Mouse (Mus musculus) megakaryocyte, embryonic 14.5 days (primary cell): ENCODE measurements around the gene Rab11b. TPM values are rescaled to one million over a fixed set of nuclear protein-coding genes. Genes with fewer than 3 reads are reported as not detected.
"Not testable (repeated sequence)": the region's sequence is repeated elsewhere in the genome, so short reads cannot be mapped to it uniquely, and the experiment has no call there.

ENCODE experiments used
- H3K27me3 ChIP-seq: replicated peaks from 2 replicates; pipeline ENCODE3; 2012; ENCODE audit warnings: inconsistent platforms
- H3K36me3 ChIP-seq: replicated peaks from 2 replicates; pipeline ENCODE3; 2012; ENCODE audit warnings: low read length, inconsistent platforms, mixed read lengths
- H3K4me1 ChIP-seq: 2 replicates; pipeline ENCODE4 v1.6.1; 2012; ENCODE audit warnings: inconsistent platforms
- H3K4me3 ChIP-seq: replicated peaks from 2 replicates; pipeline ENCODE3; 2012; ENCODE audit warnings: moderate library complexity, mild to moderate bottlenecking, inconsistent platforms
- H3K9me3 ChIP-seq: 2 replicates; pipeline ENCODE4 v1.6.1; 2012; ENCODE audit warnings: inconsistent platforms
- FLI1 ChIP-seq: IDR thresholded peaks from 2 replicates; pipeline ENCODE4 v1.6.1; 2012; ENCODE audit warnings: low read length, inconsistent platforms, mixed read lengths
- GATA1 ChIP-seq: IDR thresholded peaks from 3 replicates; pipeline ENCODE4 v1.6.1; 2012; ENCODE audit warnings: mixed read lengths, low read length, inconsistent platforms, borderline replicate concordance
- polyA plus RNA-seq: library from polyadenylated mRNA; stranded (reverse); fragments of >175 nt; gene quantifications from 2 replicates; pipeline ENCODE4 v1.2.3, GENCODE M21; 2012; ENCODE audit warnings: low replicate concordance; ENCODE audit not compliant: insufficient read depth

The Rab11b gene
- polyA plus RNA-seq, 1 experiment: 140 TPM

GRCm38 (mm10) chr17:33749451-33749850 lies 10.9 kb downstream of the Rab11b start:
- H3K9me3 ChIP-seq: no peaks in the 10 kb centered on the region
- H3K4me1 ChIP-seq: peaks cover 58% of the 10 kb centered on the region
- no peak overlapping the region for H3K4me3 ChIP-seq
- TF ChIP-seq GATA1 (no peak), FLI1 (no peak)
- no peaks in the 10 kb centered on the region for H3K27me3 ChIP-seq
- H3K36me3 ChIP-seq: peaks cover 85% of the 10 kb centered on the region

- Histone ChIP-seq H3K4me3 (no peak overlapping the region), H3K9me3 (no peaks in the 10 kb centered on the region; the same call in 1 of the 2 replicates), H3K27me3 (no peaks in the 10 kb centered on the region), H3K36me3 (peaks cover 57% of the 10 kb centered on the region), H3K4me1 (peaks cover 25% of the 10 kb centered on the region)
- no peak for TF ChIP-seq FLI1
- no peak for TF ChIP-seq GATA1
Measured at GRCm38 (mm10) chr17:33746011-33746410, 14.3 kb downstream of the Rab11b start.

- no peak overlapping the region for H3K4me3 ChIP-seq
- no peak for TF ChIP-seq FLI1
- no peak for TF ChIP-seq GATA1
- no peaks in the 10 kb centered on the region for H3K27me3 ChIP-seq
- no peaks in the 10 kb centered on the region; the same call in 1 of the 2 replicates for H3K9me3 ChIP-seq
- peaks cover 13% of the 10 kb centered on the region for H3K4me1 ChIP-seq
- peaks cover 45% of the 10 kb centered on the region for H3K36me3 ChIP-seq
Measured at GRCm38 (mm10) chr17:33744686-33745384, 15.5 kb downstream of the Rab11b start.

GRCm38 (mm10) chr17:33742420-33742819 lies 17.9 kb downstream of the Rab11b start:
- TF ChIP-seq FLI1 (no peak), GATA1 (no peak)
- H3K36me3 ChIP-seq: peaks cover 21% of the 10 kb centered on the region

GRCm38 (mm10) chr17:33733526-33733925 lies 26.8 kb downstream of the Rab11b start:
- not testable (repeated sequence) for H3K4me3 ChIP-seq, H3K4me1 ChIP-seq, H3K36me3 ChIP-seq, H3K9me3 ChIP-seq, H3K27me3 ChIP-seq

More at GRCm38 (mm10) chr17:33742420-33742819, 17.9 kb downstream of the Rab11b start:
- Histone ChIP-seq H3K9me3 (no peaks in the 10 kb centered on the region; the same call in 1 of the 2 replicates), H3K4me3 (no peak overlapping the region), H3K27me3 (no peaks in the 10 kb centered on the region), H3K4me1 (peaks cover 6% of the 10 kb centered on the region)

GRCm38 (mm10) chr17:33732556-33733083 lies 27.7 kb downstream of the Rab11b start:
- not testable (repeated sequence) for H3K27me3 ChIP-seq, H3K4me1 ChIP-seq, H3K4me3 ChIP-seq, H3K36me3 ChIP-seq, H3K9me3 ChIP-seq

- peaks cover 8% of the 10 kb centered on the region for H3K4me1 ChIP-seq
- TF ChIP-seq FLI1: no peak
- TF ChIP-seq GATA1: no peak
Measured at GRCm38 (mm10) chr17:33729215-33729614, 31.1 kb downstream of the Rab11b start.

GRCm38 (mm10) chr17:33728396-33728795 lies 31.9 kb downstream of the Rab11b start:
- no peak overlapping the region for H3K4me3 ChIP-seq
- H3K36me3 ChIP-seq: no peaks in the 10 kb centered on the region
- peaks cover 4% of the 10 kb centered on the region for H3K27me3 ChIP-seq
- H3K4me1 ChIP-seq: peaks cover 8% of the 10 kb centered on the region
- TF ChIP-seq GATA1 (no peak), FLI1 (no peak)
- peaks cover 5% of the 10 kb centered on the region for H3K9me3 ChIP-seq

More at GRCm38 (mm10) chr17:33729215-33729614, 31.1 kb downstream of the Rab11b start:
- Histone ChIP-seq H3K9me3 (peaks cover 5% of the 10 kb centered on the region), H3K36me3 (no peaks in the 10 kb centered on the region), H3K4me3 (no peak overlapping the region), H3K27me3 (peaks cover 4% of the 10 kb centered on the region)

- Histone ChIP-seq H3K4me1 (peaks cover 39% of the 10 kb centered on the region), H3K9me3 (no peaks in the 10 kb centered on the region), H3K27me3 (no peaks in the 10 kb centered on the region), H3K36me3 (peaks cover 24% of the 10 kb centered on the region), H3K4me3 (no peak overlapping the region)
- TF ChIP-seq FLI1 (no peak), GATA1 (no peak)
Measured at GRCm38 (mm10) chr17:33719736-33720378, 40.5 kb downstream of the Rab11b start.

- peaks cover 46% of the 10 kb centered on the region for H3K4me1 ChIP-seq
Measured at GRCm38 (mm10) chr17:33718944-33719725, 41.2 kb downstream of the Rab11b start.

More at GRCm38 (mm10) chr17:33718944-33719725, 41.2 kb downstream of the Rab11b start:
- no peak for TF ChIP-seq FLI1
- no peak for TF ChIP-seq GATA1
- Histone ChIP-seq H3K4me3 (peak overlapping the region; percentile 95), H3K27me3 (no peaks in the 10 kb centered on the region), H3K36me3 (peaks cover 32% of the 10 kb centered on the region), H3K9me3 (no peaks in the 10 kb centered on the region)
